Comparison of ENCODE assay signal across 15 mouse cellular contexts in genomic region chr17:9749301-9749700, GRCm38 (mm10).
"Had no signal": no experiment of that assay in that cellular context is flagged by ENCODE, and none has a peak within 500 bp of the region (broad histone marks: within the 10 kb centered on the region; RNA-seq: fewer than 3 reads in every experiment).

No protein-coding gene starts in this region.

- DNase-seq: retina, postnatal 1 day; right cerebral cortex, adult 18-20 months; right cerebral cortex, postnatal 14 days; right cerebral cortex, postnatal 25 days; right cerebral cortex, postnatal 4 days; spleen, adult 18-20 months; thymus, adult 18-20 months; thymus, adult 2 months; thymus, postnatal 14 days; thymus, postnatal 25 days; thymus, postnatal 36 days; thymus, postnatal 4 days had no signal

- H3K9me3 ChIP-seq: neural tube, embryonic 15.5 days; stomach, embryonic 15.5 days had no signal

- H3K4me2 ChIP-seq: neural tube, embryonic 15.5 days; stomach, embryonic 15.5 days had no signal

- H3K4me1 ChIP-seq: stomach, embryonic 15.5 days had no signal

- H3K36me3 ChIP-seq: neural tube, embryonic 15.5 days; stomach, embryonic 15.5 days had no signal

- H3K27me3 ChIP-seq: neural tube, embryonic 15.5 days; stomach, embryonic 15.5 days had no signal

- H3K4me3 ChIP-seq: neural tube, embryonic 15.5 days; stomach, embryonic 15.5 days had no signal

- H3K9ac ChIP-seq: neural tube, embryonic 15.5 days; stomach, embryonic 15.5 days had no signal

- H3K27ac ChIP-seq: neural tube, embryonic 15.5 days; stomach, embryonic 15.5 days; stomach, postnatal 0 days had no signal
